Comparison of ENCODE assay signal across 9 mouse cellular contexts in genomic region chr13:19158484-19158883, GRCm38 (mm10).
DNase-seq lines count a peak whose midpoint lies in the region; ATAC-seq lines count a peak whose summit lies in the region.
"Had no signal": no experiment of that assay in that cellular context is flagged by ENCODE, and none has a peak within 500 bp of the region (broad histone marks: within the 10 kb centered on the region; RNA-seq: fewer than 3 reads in every experiment).

No protein-coding gene starts in this region.

- H3K27ac ChIP-seq in midbrain, embryonic 11.5 days (ENCODE audit: low read depth, low read length) = no peak overlapping the region
- no peak overlapping the region for H3K27ac ChIP-seq in midbrain, embryonic 13.5 days
- no peak overlapping the region for H3K27ac ChIP-seq in forebrain, embryonic 13.5 days

- no peak overlapping the region for H3K9ac ChIP-seq in midbrain, embryonic 11.5 days (ENCODE audit: low read length)
- H3K9ac ChIP-seq in midbrain, embryonic 13.5 days (replicated peaks) = no peak overlapping the region
- no peak overlapping the region for H3K9ac ChIP-seq in forebrain, embryonic 13.5 days

- H3K36me3 ChIP-seq in midbrain, embryonic 11.5 days (ENCODE audit: control insufficient read depth, insufficient read depth, low read length) = no peaks in the 10 kb centered on the region
- no peaks in the 10 kb centered on the region for H3K36me3 ChIP-seq in midbrain, embryonic 13.5 days
- no peaks in the 10 kb centered on the region for H3K36me3 ChIP-seq in forebrain, embryonic 13.5 days (ENCODE audit: poor library complexity, severe bottlenecking)

- WGBS in midbrain, embryonic 11.5 days = 34% methylated on average over 4 of the region's 4 CpGs
- 33% methylated on average over 4 of the region's 4 CpGs for WGBS in midbrain, embryonic 13.5 days
- WGBS in forebrain, embryonic 13.5 days = 34% methylated on average over 4 of the region's 4 CpGs

- ATAC-seq in midbrain, embryonic 11.5 days (ENCODE audit: low FRiP score) = 0 out of 2 replicates have a peak, but pooled peaks have one; percentile 23
- ATAC-seq in midbrain, embryonic 13.5 days = no peak
- peak; percentile 50; the same call in 1 of the 2 replicates for ATAC-seq in forebrain, embryonic 13.5 days

- no peaks in the 10 kb centered on the region for H3K4me1 ChIP-seq in midbrain, embryonic 11.5 days (ENCODE audit: control insufficient read depth, insufficient read depth, low read length)
- peaks cover 8% of the 10 kb centered on the region for H3K4me1 ChIP-seq in midbrain, embryonic 13.5 days (replicated peaks)
- H3K4me1 ChIP-seq in forebrain, embryonic 13.5 days = no peaks in the 10 kb centered on the region

- H3K4me2 ChIP-seq in midbrain, embryonic 11.5 days = no peak overlapping the region
- no peak overlapping the region for H3K4me2 ChIP-seq in midbrain, embryonic 13.5 days (replicated peaks)
- no peak overlapping the region for H3K4me2 ChIP-seq in forebrain, embryonic 13.5 days

- H3K9me3 ChIP-seq in midbrain, embryonic 11.5 days (ENCODE audit: control insufficient read depth, low read length) = no peaks in the 10 kb centered on the region
- no peaks in the 10 kb centered on the region for H3K9me3 ChIP-seq in midbrain, embryonic 13.5 days
- H3K9me3 ChIP-seq in forebrain, embryonic 13.5 days (replicated peaks) = no peaks in the 10 kb centered on the region
- H3K9me3 ChIP-seq: megakaryocyte, embryonic 14.5 days had no signal

- no peaks in the 10 kb centered on the region for H3K27me3 ChIP-seq in midbrain, embryonic 11.5 days (ENCODE audit: control insufficient read depth, insufficient read depth, low read length)
- no peaks in the 10 kb centered on the region for H3K27me3 ChIP-seq in midbrain, embryonic 13.5 days
- H3K27me3 ChIP-seq in forebrain, embryonic 13.5 days = no peaks in the 10 kb centered on the region
- H3K27me3 ChIP-seq: megakaryocyte, embryonic 14.5 days had no signal

- H3K4me3 ChIP-seq in midbrain, embryonic 11.5 days (ENCODE audit: low read depth, low read length) = no peak overlapping the region
- no peak overlapping the region for H3K4me3 ChIP-seq in midbrain, embryonic 13.5 days (replicated peaks)
- H3K4me3 ChIP-seq in forebrain, embryonic 13.5 days = no peak overlapping the region
- H3K4me3 ChIP-seq: megakaryocyte, embryonic 14.5 days had no signal

- peak; percentile 11 to 83 for DNase-seq in adrenal gland, adult (ENCODE audit: inconsistent age in 2 of 2, low spot score in 1 of 2)
- no peak for DNase-seq in adrenal gland, adult 8-10 months
- peak; percentile 94 for DNase-seq in midbrain, embryonic 11.5 days (ENCODE audit: low spot score, missing footprints)
- DNase-seq in brain, adult 2 months (ENCODE audit: low read depth, low spot score) = peak; percentile 65
- DNase-seq in layer of hippocampus, postnatal 10 days (ENCODE audit: low spot score in 2 of 2) = peak; percentile 72 to 78
- DNase-seq in naive thymus-derived CD4-positive, alpha-beta T cell, adult 2 months (ENCODE audit: low read depth) = peak; percentile 70
